Mouse (Mus musculus): Measurements from ENCODE around the gene Samd4b.

- no peak for TF ChIP-seq EP300 (IDR thresholded peaks at IDR 0.05; ENCODE audit: low read depth)
- TF ChIP-seq CTCF (IDR thresholded peaks at IDR 0.05; ENCODE audit: low read depth): no peak
Observed at GRCm38 (mm10) chr7:28368276-28368920, 229.5 kb downstream of the Samd4b start.
